Mouse (Mus musculus) MEL-GATA-1-ER (cell line): ENCODE measurements around the gene Prame.
"Not testable (repeated sequence)": the region's sequence is repeated elsewhere in the genome, so short reads cannot be mapped to it uniquely, and the experiment has no call there.

Experiments used
- DNase-seq: peaks from one replicate; pipeline ENCODE4 v3.0.0-alpha.2; 2012; ENCODE audit warnings: low read depth; ENCODE audit errors: extremely low read depth

Gene Prame

DNA sequence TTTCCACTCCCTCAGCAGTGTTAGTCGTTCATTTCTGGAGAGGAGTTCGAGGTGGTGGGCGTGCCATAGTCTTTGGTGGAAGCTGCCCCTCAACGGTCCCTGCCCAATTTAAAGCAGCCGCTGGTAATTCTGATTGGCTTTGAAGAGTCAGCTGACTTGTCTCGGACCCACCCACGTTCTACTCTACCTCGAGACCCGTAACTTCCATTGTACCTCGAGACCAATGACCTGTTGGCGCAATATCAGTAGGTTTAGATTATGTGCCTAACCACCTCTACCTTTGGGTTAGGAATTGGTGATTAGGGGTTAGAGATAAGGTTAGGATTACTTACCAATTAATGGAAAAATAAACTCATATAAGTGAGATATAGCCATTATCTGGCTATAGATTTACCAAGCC, at the start of gene Prame:
Gene Prame, minus strand, starts transcription at position 101 of the 400 bp plus-strand sequence.
- DNase-seq, result no peak

DNA sequence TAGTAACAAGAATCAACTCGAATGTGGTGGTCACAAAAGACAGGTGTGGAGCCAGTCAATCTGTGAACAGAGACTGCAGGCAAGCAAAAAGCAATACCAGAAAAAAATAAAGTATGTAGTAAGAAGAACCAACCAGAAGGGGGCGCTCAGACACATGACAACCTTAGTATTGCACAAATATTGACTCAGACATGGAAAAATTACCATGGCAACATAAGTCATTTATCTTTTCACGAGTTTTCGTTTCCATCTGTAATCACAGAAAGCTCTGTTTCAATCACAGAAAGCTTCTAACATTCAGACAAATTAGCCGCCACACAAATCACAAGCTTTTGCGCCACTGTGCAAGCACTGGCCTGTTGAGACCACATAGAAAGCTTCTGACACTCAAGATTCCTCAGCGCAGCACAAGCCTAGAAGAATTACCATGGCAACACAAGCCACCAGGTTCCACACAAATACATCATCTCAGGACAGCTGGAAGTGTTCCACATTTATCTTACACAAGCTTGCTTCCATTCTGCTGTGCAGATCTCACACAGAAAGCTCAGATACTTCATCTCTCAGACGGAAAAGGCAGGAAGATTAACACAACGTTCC, 24.8 kb upstream of the Prame start:
- DNase-seq, result peak; percentile 12

DNA sequence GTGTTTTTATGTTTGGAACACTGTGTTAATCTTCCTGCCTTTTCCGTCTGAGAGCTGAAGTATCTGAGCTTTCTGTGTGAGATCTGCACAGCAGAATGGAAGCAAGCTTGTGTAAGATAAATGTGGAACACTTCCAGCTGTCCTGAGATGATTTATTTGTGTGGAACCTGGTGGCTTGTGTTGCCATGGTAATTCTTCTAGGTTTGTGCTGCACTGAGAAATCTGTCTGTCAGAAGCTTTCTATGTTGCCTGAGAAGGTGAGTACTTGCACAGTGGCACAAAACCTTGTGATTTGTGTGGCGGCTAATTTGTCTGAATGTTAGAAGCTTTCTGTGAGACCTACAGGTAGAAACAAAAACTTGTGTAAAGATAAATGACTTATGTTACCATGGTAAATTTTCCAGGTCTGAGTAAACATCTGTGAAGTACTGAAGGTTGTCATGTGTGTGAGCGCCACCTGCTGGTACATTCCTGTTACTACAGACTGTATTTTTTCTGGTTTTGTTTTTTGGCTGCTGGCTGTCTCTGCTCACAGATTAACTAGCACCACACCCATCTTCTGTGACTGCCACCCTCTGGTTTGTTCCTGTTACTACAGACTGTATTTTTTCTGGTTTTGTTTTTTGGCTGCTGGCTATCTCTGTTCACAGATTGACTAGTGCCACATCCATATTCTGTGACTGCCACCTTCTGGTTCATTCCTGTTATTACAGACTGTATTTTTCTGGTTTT, 26.0 kb downstream of the Prame start:
- peak; percentile 25 for DNase-seq

GRCm38 (mm10) chrX:135598677-135599076, 28.8 kb downstream of the Prame start, which contains the start of gene Nxf7:
Nxf7 (minus strand) TSS chrX:135598777.
- no peak for DNase-seq

DNA sequence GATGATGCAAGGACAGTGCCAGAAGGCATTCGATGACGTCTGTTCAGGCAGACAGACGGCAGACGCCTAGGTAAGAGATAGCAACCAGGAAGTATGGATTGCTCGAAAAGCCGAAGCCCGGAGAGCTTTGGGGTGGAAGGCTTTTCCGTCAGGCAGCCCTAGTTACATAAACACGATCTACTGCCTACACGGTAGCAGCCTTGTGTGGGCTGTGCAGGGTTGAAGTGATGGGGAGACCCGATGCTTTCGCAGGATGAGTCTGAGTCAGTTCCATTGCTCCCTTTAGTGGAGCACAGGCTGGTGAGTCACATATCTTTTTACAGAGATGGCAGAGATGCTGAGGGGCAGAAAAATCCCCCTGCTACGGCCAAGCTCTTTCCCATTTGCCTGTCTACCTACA, 29.4 kb downstream of the Prame start:
- DNase-seq, result no peak

DNA sequence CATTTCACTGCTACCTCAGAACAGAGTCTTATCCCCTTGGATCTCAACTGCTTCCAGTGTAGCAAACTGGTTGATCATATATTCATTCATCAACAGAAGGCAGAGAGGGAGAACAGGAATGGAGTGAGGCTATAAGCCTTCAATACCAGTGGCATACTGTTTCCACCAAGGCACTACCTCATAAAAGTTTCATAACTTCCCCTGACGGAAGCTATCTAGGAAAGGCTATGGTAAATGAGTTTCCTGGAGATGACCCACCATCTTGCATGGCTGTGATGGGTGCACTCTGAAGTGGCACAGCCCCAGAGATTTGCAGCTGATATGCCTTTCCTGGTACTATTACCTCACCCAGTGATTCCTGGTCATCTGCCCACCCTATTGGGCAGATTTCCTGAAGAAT, 51.1 kb downstream of the Prame start:
- DNase-seq, result no peak

DNA sequence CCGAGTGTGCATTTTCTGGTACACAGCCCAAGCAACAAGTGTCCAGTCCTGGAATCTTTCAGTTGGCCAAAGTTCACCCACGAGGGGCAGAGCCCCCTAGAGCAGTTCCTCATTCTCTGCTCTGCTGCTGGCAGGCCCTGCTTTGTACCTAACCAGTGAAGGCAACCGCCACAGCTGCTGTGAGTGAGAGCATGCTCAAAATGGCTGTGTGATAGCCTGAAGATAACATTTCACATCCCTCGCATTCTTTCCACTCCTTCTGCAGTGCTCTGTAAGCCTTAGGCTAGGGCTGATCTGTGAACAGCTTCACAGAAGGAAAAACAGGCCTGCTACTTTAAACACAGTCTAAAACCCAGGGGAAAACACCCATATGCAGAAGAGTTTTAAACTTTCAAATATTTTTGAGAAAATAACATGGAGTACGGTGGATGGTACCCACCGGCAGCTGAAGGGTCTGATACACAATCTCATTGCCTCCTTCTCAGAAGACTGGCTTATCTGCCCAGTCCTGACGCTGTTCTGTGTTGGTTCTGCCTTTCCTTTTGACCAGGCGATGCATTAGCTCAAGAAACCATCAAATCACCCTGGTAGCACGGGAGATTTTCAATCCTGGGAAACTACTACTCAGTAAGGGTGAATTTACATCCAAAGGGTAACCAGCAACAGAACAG, 52.4 kb downstream of the Prame start:
- DNase-seq, result not testable (repeated sequence)

- not testable (repeated sequence) for DNase-seq
Measured at GRCm38 (mm10) chrX:135574261-135574957, 53.1 kb downstream of the Prame start.

DNA sequence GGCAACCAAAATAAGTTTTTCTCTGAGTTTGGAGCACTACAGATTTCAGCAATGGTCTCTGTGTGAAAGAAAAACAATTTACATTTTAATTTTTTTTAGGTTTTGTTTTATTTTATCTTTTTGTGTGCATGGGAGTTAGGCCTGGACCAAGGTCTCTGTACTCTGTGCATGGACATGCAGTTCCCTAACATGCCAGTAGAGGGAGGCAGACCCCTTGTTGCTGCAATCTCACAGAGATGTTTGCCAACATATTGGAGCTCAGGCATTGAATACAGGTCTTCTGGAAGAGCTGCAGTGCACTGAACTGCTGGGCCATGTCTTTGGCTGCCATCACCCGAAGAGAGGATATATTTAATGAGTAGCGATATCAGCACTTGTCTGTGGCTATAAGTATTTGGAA, 58.0 kb downstream of the Prame start:
- not testable (repeated sequence) for DNase-seq

- not testable (repeated sequence) for DNase-seq
Measured at GRCm38 (mm10) chrX:135564934-135565333, 62.6 kb downstream of the Prame start.
